Mouse (Mus musculus): ENCODE measurements at regions not wholly inside any gene's neighbourhood (a gene's known extent, or its start where the extent isn't known, plus 50 kb on each side); places are given as distances from the start of the nearest gene placed in this dataset.

DNA sequence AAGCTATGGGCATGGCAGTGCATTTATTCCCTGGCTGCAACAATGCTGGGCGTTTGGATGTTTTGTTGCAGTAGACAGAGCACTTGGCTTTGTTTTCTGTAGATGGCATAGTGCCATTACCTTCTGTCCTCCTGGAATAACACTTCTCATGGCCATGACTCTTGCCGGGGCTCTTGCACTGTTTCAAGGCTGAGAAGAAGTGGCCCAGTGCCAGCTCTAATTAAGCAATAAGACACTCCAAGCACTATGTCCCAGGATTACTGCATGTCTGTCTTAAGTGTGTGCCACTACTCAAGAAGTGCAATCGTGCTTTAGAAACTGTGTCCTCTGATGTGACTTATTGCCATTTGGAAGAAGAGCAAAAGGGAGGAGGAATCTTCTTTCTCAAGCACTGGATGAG lies 316.1 kb upstream of the Fam241a start:
- H3K4me3 ChIP-seq (replicated peaks; ENCODE audit: control insufficient read depth, low read depth, low read length): no peak overlapping the region
- H3K27ac ChIP-seq (ENCODE audit: control insufficient read depth, insufficient read depth, low read depth, low read length, poor library complexity): no peak overlapping the region
- H3K4me1 ChIP-seq (ENCODE audit: control insufficient read depth, insufficient read depth, low read length): no peaks in the 10 kb centered on the region
- WGBS: 66% methylated on average over 3 of the region's 3 CpGs
- no peak for TF ChIP-seq CTCF (IDR thresholded peaks at IDR 0.05; ENCODE audit: control insufficient read depth, insufficient read depth, low read length)
- TF ChIP-seq POLR2A (IDR thresholded peaks at IDR 0.05; ENCODE audit: borderline replicate concordance, control insufficient read depth, low read depth, low read length): no peak

DNA sequence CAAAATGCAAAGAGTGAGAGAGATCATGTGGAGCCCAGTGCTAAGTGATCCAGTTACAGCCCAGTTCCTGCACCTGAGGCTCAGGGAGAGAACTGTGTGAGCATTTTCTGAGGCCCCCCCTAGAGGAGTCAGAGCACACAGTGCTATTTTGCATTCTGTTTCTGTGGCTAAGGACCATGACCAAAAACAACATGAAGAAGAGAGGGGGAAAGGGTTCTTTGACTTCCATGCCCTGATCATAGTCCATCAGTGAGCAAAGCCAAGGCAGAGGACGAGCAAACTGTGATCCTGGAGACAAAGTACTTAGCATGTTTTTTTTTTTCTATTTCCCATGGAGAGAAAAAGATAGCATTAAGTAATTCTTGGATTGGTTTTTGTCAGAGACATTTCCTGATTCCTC lies 314.5 kb upstream of the Fam241a start:
- TF ChIP-seq POLR2A (IDR thresholded peaks at IDR 0.05; ENCODE audit: borderline replicate concordance, control insufficient read depth, low read depth, low read length) (no peak), CTCF (IDR thresholded peaks at IDR 0.05; ENCODE audit: control insufficient read depth, insufficient read depth, low read length) (no peak)
- WGBS: 53% methylated on average over 1 of the region's 1 CpGs

DNA sequence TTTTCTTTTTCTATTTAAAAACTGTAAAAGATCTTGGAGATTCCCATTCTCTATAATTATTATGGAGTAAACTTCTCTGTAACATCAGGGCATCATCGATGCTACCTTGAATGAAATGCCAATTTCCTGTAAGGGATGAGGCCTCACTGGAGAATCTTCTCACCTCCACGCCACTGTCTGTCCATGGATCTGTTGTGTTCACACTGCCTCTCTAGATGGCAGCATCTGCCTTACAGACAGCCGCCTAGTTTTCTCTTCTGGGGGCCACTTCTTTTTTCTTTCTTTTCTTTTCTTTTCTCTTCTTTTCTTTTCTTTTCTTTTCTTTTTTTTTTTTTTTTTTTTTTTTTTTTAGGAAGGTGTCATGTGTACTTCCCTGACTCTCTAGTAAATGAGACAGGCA lies 310.8 kb upstream of the Fam241a start:
- H3K27ac ChIP-seq (ENCODE audit: control insufficient read depth, insufficient read depth, low read depth, low read length, poor library complexity): no peak overlapping the region
- TF ChIP-seq POLR2A (IDR thresholded peaks at IDR 0.05; ENCODE audit: borderline replicate concordance, control insufficient read depth, low read depth, low read length) (no peak), CTCF (IDR thresholded peaks at IDR 0.05; ENCODE audit: control insufficient read depth, insufficient read depth, low read length) (no peak)
- no peaks in the 10 kb centered on the region for H3K4me1 ChIP-seq (ENCODE audit: control insufficient read depth, insufficient read depth, low read length)
- 66% methylated on average over 3 of the region's 3 CpGs for WGBS
- no peak overlapping the region for H3K4me3 ChIP-seq (replicated peaks; ENCODE audit: control insufficient read depth, low read depth, low read length)

More for the DNA sequence above, 314.5 kb upstream of the Fam241a start:
- Histone ChIP-seq H3K4me3 (replicated peaks; ENCODE audit: control insufficient read depth, low read depth, low read length) (no peak overlapping the region), H3K4me1 (ENCODE audit: control insufficient read depth, insufficient read depth, low read length) (no peaks in the 10 kb centered on the region), H3K27ac (ENCODE audit: control insufficient read depth, insufficient read depth, low read depth, low read length, poor library complexity) (no peak overlapping the region)

DNA sequence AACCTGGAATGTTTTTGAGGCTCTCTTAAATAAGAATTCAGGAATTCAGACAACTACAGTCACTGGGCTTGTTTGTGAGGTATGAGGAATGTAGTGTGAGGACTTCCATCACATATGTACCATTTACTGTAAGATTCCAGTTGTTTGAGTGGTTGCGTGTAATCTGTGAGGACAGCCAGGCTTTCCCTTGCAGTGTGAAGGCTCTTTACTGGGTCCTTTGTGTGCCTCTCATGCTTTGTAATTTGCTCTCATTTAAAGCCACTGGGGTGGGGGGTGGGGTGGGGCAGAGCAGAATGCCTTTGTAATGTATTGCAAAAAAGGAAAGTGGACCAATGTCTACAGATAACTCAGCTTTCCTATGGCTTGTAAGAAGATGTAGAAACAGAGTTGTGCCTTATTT lies 310.4 kb upstream of the Fam241a start:
- no peak overlapping the region for H3K27ac ChIP-seq (ENCODE audit: control insufficient read depth, insufficient read depth, low read depth, low read length, poor library complexity)
- no peak overlapping the region for H3K4me3 ChIP-seq (replicated peaks; ENCODE audit: control insufficient read depth, low read depth, low read length)
- TF ChIP-seq CTCF (IDR thresholded peaks at IDR 0.05; ENCODE audit: control insufficient read depth, insufficient read depth, low read length): no peak
- no peak for TF ChIP-seq POLR2A (IDR thresholded peaks at IDR 0.05; ENCODE audit: borderline replicate concordance, control insufficient read depth, low read depth, low read length)
- H3K4me1 ChIP-seq (ENCODE audit: control insufficient read depth, insufficient read depth, low read length): no peaks in the 10 kb centered on the region
- 87% methylated on average over 1 of the region's 1 CpGs for WGBS

DNA sequence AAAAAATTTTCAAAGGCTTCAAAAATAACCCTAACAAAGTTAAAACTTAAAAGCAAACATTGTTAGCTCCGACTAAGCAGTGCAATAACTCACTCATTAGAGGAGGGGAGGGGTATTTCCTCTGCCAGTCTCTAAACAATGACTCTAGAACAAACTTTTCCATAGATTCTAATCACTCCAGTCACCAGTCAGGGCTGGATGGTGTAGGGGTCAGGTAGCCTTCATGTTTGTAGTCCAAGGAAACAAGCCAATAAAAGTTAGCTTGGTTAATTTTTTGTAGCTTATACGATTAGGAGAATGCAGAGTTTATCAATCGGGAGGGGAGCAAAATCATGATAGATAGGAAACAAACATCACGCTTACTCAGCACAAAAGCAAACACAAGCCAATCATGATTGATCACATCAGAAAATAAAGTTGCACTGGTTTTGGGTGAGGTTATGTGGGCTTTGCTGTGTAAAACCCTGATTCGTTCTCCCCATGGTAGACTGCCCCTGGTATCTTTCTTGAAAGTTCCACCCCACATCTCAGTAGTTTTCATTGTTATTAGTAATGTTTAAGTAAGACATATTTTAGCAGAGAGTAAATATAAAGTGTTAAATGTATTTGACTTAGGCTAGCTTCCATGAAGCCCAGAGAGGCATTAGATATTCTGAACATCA lies 304.6 kb upstream of the Fam241a start:
- no peak overlapping the region for H3K27ac ChIP-seq (ENCODE audit: control insufficient read depth, insufficient read depth, low read depth, low read length, poor library complexity)
- no peak overlapping the region for H3K4me3 ChIP-seq (replicated peaks; ENCODE audit: control insufficient read depth, low read depth, low read length)
- TF ChIP-seq POLR2A (IDR thresholded peaks at IDR 0.05; ENCODE audit: borderline replicate concordance, control insufficient read depth, low read depth, low read length): no peak
- no peak for TF ChIP-seq CTCF (IDR thresholded peaks at IDR 0.05; ENCODE audit: control insufficient read depth, insufficient read depth, low read length)
- H3K4me1 ChIP-seq (ENCODE audit: control insufficient read depth, insufficient read depth, low read length): no peaks in the 10 kb centered on the region
- WGBS: 74% methylated on average over 5 of the region's 5 CpGs

DNA sequence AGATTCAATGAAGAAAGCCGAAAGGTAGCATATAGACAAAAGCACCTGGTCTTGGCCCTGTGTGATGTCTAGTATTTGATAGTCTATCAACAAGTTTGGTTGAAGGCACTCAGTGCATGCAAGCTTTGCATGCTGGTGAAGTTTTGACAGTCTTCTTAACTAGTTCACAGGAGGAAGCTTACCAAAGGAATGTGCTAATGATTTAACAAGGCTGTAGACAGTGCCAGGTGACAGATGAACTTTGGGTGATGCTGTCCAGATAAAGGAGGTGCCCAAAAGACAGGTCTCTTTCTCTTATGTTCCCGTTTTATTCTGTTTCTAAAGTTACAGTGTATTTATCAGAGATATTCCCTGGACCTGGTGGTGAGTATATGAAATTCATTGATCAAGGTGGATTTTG lies 303.3 kb upstream of the Fam241a start:
- TF ChIP-seq CTCF (IDR thresholded peaks at IDR 0.05; ENCODE audit: control insufficient read depth, insufficient read depth, low read length): no peak
- Histone ChIP-seq H3K27ac (ENCODE audit: control insufficient read depth, insufficient read depth, low read depth, low read length, poor library complexity) (no peak overlapping the region), H3K4me1 (ENCODE audit: control insufficient read depth, insufficient read depth, low read length) (no peaks in the 10 kb centered on the region), H3K4me3 (replicated peaks; ENCODE audit: control insufficient read depth, low read depth, low read length) (no peak overlapping the region)
- 79% methylated on average over 2 of the region's 2 CpGs for WGBS

DNA sequence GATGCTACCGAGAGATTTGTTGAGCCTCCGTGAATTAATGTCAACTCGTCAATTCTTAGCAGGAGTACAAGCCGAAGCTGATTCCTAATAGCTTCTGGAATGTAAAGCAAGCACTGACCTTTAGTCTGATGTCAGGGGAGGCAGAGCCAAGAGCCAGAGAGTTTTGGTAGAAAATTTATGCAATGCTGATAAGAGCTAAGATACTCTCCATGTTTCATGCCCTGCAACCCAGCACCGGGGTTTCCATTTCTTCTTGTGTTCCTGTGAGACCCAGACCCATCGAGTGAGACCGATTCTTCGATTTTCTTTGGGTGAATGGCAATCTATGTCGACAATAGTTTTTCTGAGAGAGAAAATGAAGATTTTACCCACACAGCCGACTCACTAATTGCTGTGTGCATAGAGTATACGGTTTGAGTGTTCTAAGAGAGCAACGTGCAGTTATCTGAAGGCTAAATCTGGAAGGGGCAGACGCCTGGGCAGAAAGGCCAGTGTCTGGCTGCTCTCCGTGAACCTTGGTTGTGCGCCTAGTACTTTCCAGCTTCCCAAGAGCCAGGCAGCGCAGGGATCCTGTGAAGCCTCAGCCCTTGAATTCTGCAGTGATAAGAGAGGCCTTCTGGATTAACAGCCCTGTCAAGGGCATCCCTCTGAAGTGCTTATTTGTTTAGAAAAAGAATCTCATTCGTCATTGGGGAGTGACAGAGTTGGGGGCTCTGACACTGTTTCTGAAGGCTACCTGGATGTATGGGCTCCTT lies 296.1 kb upstream of the Fam241a start:
- 80% methylated on average over 17 of the region's 17 CpGs for WGBS
- H3K4me1 ChIP-seq (ENCODE audit: control insufficient read depth, insufficient read depth, low read length): no peaks in the 10 kb centered on the region
- H3K27ac ChIP-seq (ENCODE audit: control insufficient read depth, insufficient read depth, low read depth, low read length, poor library complexity): no peak overlapping the region
- TF ChIP-seq CTCF (IDR thresholded peaks at IDR 0.05; ENCODE audit: control insufficient read depth, insufficient read depth, low read length) (no peak), POLR2A (IDR thresholded peaks at IDR 0.05; ENCODE audit: borderline replicate concordance, control insufficient read depth, low read depth, low read length) (no peak)
- no peak overlapping the region for H3K4me3 ChIP-seq (replicated peaks; ENCODE audit: control insufficient read depth, low read depth, low read length)

DNA sequence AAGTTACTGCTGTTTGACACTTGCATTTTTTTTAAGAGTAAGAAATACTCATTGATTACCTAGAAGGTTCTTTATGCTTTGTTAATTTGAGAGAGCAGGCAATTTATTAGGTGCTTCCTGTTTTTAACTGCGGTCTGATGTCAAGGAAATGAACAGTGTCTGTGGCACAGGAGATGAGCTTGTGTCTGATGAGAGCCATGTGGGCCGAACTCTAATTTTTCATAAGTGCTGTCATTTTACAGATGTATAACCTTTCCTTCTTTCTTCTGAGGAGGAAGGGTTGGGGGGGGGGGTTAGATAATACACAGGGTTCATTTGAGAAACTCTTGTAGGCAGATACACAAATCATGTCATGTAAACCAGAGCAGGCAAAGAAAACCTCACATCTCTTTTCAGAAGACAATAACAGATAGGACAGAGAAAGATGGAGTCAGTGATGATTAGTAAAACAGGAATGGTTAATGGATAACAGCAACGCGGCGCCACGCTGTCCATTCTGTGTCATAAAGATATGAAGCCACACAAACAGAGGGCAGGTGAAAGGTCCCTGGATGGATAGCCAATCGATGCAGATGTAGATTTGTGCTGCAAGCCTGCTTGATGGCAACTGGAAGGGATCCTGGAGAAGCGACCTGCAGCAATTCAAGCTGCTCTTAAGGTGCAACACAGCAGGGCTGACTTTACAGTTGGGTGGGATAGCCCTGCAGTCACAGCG lies 291.4 kb upstream of the Fam241a start:
- H3K4me1 ChIP-seq (ENCODE audit: control insufficient read depth, insufficient read depth, low read length): no peaks in the 10 kb centered on the region
- H3K27ac ChIP-seq (ENCODE audit: control insufficient read depth, insufficient read depth, low read depth, low read length, poor library complexity): no peak overlapping the region
- WGBS: 68% methylated on average over 9 of the region's 9 CpGs
- H3K4me3 ChIP-seq (replicated peaks; ENCODE audit: control insufficient read depth, low read depth, low read length): no peak overlapping the region
- TF ChIP-seq CTCF (IDR thresholded peaks at IDR 0.05; ENCODE audit: control insufficient read depth, insufficient read depth, low read length) (no peak), POLR2A (IDR thresholded peaks at IDR 0.05; ENCODE audit: borderline replicate concordance, control insufficient read depth, low read depth, low read length) (no peak)
